Comparison of ENCODE assay signal across 10 mouse cellular contexts in the genomic region with DNA sequence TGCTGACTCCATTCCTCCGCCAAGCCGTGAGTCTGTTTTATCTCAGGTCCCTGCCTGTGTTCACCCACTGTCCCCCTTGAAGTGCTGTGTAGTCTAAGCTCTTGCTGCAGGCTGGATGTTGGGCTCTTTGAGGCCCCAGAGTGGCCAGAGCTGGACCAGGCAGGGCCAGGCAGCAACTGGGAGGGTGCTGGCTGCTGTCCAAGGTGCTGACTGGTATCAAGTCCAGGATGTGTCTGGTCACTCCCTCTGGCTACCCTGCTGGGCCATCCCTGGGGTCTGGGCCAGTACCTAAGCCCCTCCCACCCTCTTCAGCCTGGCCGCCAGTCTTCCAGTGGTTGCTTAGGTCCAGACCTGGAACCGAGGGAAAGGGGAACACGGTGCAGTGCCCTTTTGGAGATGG. TPM values are rescaled to one million over a fixed set of nuclear protein-coding genes. Genes with fewer than 3 reads are reported as not detected.
DNase-seq lines count a peak whose midpoint lies in the region; ATAC-seq and TF ChIP-seq lines count a peak whose summit lies in the region.
"Had no signal": no experiment of that assay in that cellular context is flagged by ENCODE, and none has a peak within 500 bp of the region (broad histone marks: within the 10 kb centered on the region; RNA-seq: fewer than 3 reads in every experiment).

No protein-coding gene starts in this region.

- no peaks in the 10 kb centered on the region for H3K36me3 ChIP-seq in thymus, adult 2 months (ENCODE audit: control insufficient read depth, insufficient read depth, low read length)
- H3K36me3 ChIP-seq: embryonic facial prominence, embryonic 13.5 days; midbrain, embryonic 12.5 days had no signal

- 24% methylated on average over 5 of the region's 5 CpGs for WGBS in thymus, adult 2 months
- WGBS in lung, adult 2 months = 19% methylated on average over 5 of the region's 5 CpGs

- H3K4me1 ChIP-seq in thymus, adult 2 months (replicated peaks; ENCODE audit: control insufficient read depth, insufficient read depth, low read length) = no peaks in the 10 kb centered on the region
- H3K4me1 ChIP-seq in lung, adult 2 months (ENCODE audit: control insufficient read depth, insufficient read depth, low read length) = no peaks in the 10 kb centered on the region
- H3K4me1 ChIP-seq: embryonic facial prominence, embryonic 13.5 days had no signal

- peak; percentile 7 for DNase-seq in thymus, adult 2 months
- DNase-seq in thymus, adult 18-20 months = no peak
- peak; percentile 52 to 63 for DNase-seq in cerebellum, adult 18-20 months
- peak; percentile 89 for DNase-seq in gastrocnemius, postnatal 25 days
- peak; percentile 70 for DNase-seq in kidney, adult 18-20 months
- DNase-seq in lung, adult 2 months = peak; percentile 25
- DNase-seq in skeletal muscle tissue, adult 2 months (ENCODE audit: low read depth, low spot score) = peak; percentile 95

- no peak for TF ChIP-seq POLR2A in thymus, adult 2 months (IDR thresholded peaks at IDR 0.05; ENCODE audit: control insufficient read depth, extremely low read depth, insufficient read depth, low read length, poor library complexity)
- no peak for TF ChIP-seq POLR2A in lung, adult 2 months (IDR thresholded peaks at IDR 0.05; ENCODE audit: borderline replicate concordance, extremely low read depth, low read depth, low read length)

- H3K4me3 ChIP-seq in thymus, adult 2 months (ENCODE audit: control insufficient read depth, insufficient read depth, low read length) = no peak overlapping the region
- no peak overlapping the region for H3K4me3 ChIP-seq in lung, adult 2 months (replicated peaks; ENCODE audit: extremely low read depth, low read depth, low read length)
- H3K4me3 ChIP-seq: embryonic facial prominence, embryonic 13.5 days; midbrain, embryonic 12.5 days had no signal

- no peak overlapping the region for H3K27ac ChIP-seq in thymus, adult 2 months (ENCODE audit: control insufficient read depth, insufficient read depth, low read length)
- H3K27ac ChIP-seq: embryonic facial prominence, embryonic 13.5 days; midbrain, embryonic 12.5 days had no signal

- no peaks in the 10 kb centered on the region for H3K27me3 ChIP-seq in thymus, adult 2 months (ENCODE audit: control insufficient read depth, insufficient read depth, low read length)
- H3K27me3 ChIP-seq: embryonic facial prominence, embryonic 13.5 days had no signal

- ATAC-seq in monocyte, adult 5-6 weeks (replicated peaks; ENCODE audit: insufficient number of reproducible peaks, low FRiP score, low TSS enrichment, poor library complexity, severe bottlenecking) = no peak

- no peak for TF ChIP-seq CTCF in thymus, adult 2 months (IDR thresholded peaks at IDR 0.05; ENCODE audit: borderline replicate concordance, control insufficient read depth, extremely low read depth, insufficient read depth, low read length, poor library complexity)
- no peak for TF ChIP-seq CTCF in lung, adult 2 months (IDR thresholded peaks at IDR 0.05; ENCODE audit: insufficient read depth, low read length)

RNA-seq across cellular contexts. Expression of a gene that starts 1.1 kb away (rescaled TPM):
- polyA plus RNA-seq in thymus, adult 2 months (2012; rRNA removed) = 1.1 and 12.5 TPM in 2 replicates
- 100 to 1,000 TPM; 193 to 201 TPM for total RNA-seq in gastrocnemius, postnatal 25 days (2021)
- polyA plus RNA-seq in lung, adult 2 months (2012; rRNA removed) = 7.4 and 11.0 TPM in 2 replicates
- total RNA-seq in monocyte, adult 5-6 weeks (2017) = not detected in 3 replicates
- polyA plus RNA-seq: midbrain, embryonic 12.5 days had no signal

RNA-seq across cellular contexts. Expression of a gene that starts 13.8 kb away (rescaled TPM):
- polyA plus RNA-seq in thymus, adult 2 months (2012; rRNA removed) = 0.89 and 0.93 TPM in 2 replicates
- total RNA-seq in gastrocnemius, postnatal 25 days (2021) = 100 to 1,000 TPM; 116 to 215 TPM
- 0.49 and 4.4 TPM in 2 replicates for polyA plus RNA-seq in lung, adult 2 months (2012; rRNA removed)
- total RNA-seq in monocyte, adult 5-6 weeks (2017) = not detected in 3 replicates

RNA-seq across cellular contexts. Expression of a gene that starts 32.1 kb away (rescaled TPM):
- 6.9 and 12.2 TPM in 2 replicates for polyA plus RNA-seq in thymus, adult 2 months (2012; rRNA removed)
- 100 to 1,000 TPM in 1 of 2 experiments, 10 to 100 TPM in 1; 78.3 to 101 TPM for total RNA-seq in gastrocnemius, postnatal 25 days (2021)
- 26.8 and 46.2 TPM in 2 replicates for polyA plus RNA-seq in lung, adult 2 months (2012; rRNA removed)
- not detected in 3 replicates for total RNA-seq in monocyte, adult 5-6 weeks (2017)

RNA-seq across cellular contexts. Expression of a gene that starts 48.1 kb away (rescaled TPM):
- 0.18 and 0.34 TPM in 2 replicates for polyA plus RNA-seq in thymus, adult 2 months (2012; rRNA removed)
- total RNA-seq in gastrocnemius, postnatal 25 days (2021) = under 1 TPM; 0.32 to 0.46 TPM
- polyA plus RNA-seq in lung, adult 2 months (2012; rRNA removed) = 4.2 and 5.1 TPM in 2 replicates
- total RNA-seq in monocyte, adult 5-6 weeks (2017) = 0.53 to 0.58 TPM in 2 of 3 replicates, not detected in the other

Comparison
In these comparisons a context has a peak if more than half of its experiments do, and no peak if none do; other contexts are left out.
1. DNase-seq: peak in thymus, adult 2 months (single experiment), cerebellum, adult 18-20 months (2 of 2), gastrocnemius, postnatal 25 days (single experiment), kidney, adult 18-20 months (single experiment), lung, adult 2 months (single experiment) and skeletal muscle tissue, adult 2 months (single experiment); none in thymus, adult 18-20 months (0 of 2).
2. RNA of a gene that starts 1.1 kb away (total RNA-seq): 193 to 201 TPM in gastrocnemius, postnatal 25 days; not detected in monocyte, adult 5-6 weeks; every median in the first group is over 100 times any median in the second.
3. RNA of a gene that starts 13.8 kb away (total RNA-seq): 116 to 215 TPM in gastrocnemius, postnatal 25 days; not detected in monocyte, adult 5-6 weeks; every median in the first group is over 100 times any median in the second.
4. RNA of a gene that starts 32.1 kb away (total RNA-seq): 78.3 to 101 TPM in gastrocnemius, postnatal 25 days; not detected in monocyte, adult 5-6 weeks; every median in the first group is over 10 times any median in the second.